ENCODE assay signal across 30 mouse cellular contexts in the genomic region with DNA sequence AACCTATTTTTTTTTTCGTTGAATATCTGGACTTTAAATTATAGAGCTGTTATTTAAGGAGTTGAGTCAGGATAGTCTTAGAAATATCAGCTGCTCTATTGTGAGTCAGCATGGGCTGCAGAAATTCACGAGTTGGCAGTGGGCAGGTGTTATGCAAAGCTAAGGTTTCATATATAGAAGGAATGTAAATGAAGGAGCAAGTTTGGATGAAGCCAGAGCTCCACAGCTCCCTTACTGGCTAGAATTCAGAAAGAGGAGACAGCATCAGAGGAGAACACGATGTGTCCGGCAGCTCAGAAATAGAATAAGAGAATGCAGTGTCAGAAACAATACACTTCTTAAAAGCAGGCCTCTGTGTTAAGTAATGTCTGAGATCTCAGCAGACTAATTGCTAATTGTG.
A peak's percentile ranks its signal among the peaks of the same experiment; 100 is the strongest.
DNase-seq lines count a peak whose midpoint lies in the region; ATAC-seq and TF ChIP-seq lines count a peak whose summit lies in the region.
"Had no signal": no experiment of that assay in that cellular context is flagged by ENCODE, and none has a peak within 500 bp of the region (broad histone marks: within the 10 kb centered on the region; RNA-seq: fewer than 3 reads in every experiment).

No protein-coding gene starts in this region.

- H3K36me3 ChIP-seq in intestine, postnatal 0 days (ENCODE audit: control insufficient read depth, insufficient read depth) = no peaks in the 10 kb centered on the region
- H3K36me3 ChIP-seq: embryonic facial prominence, embryonic 13.5 days; forebrain, embryonic 12.5 days; G1E; heart, embryonic 13.5 days; limb, embryonic 10.5 days; midbrain, embryonic 15.5 days; neural tube, embryonic 12.5 days had no signal

- ATAC-seq in intestine, postnatal 0 days = no peak
- ATAC-seq: inflammation-experienced regulatory T-cells, adult 6 months; midbrain, embryonic 15.5 days had no signal

- no peaks in the 10 kb centered on the region for H3K27me3 ChIP-seq in intestine, postnatal 0 days (replicated peaks; ENCODE audit: control insufficient read depth, insufficient read depth, low read length)
- H3K27me3 ChIP-seq: CH12.LX; embryonic facial prominence, embryonic 13.5 days; heart, embryonic 13.5 days; midbrain, embryonic 15.5 days; neural tube, embryonic 12.5 days had no signal

- peak; percentile 62 for DNase-seq in left cerebral cortex, adult 11 months (ENCODE audit: low spot score)
- no peak for DNase-seq in left cerebral cortex, postnatal 4 days
- DNase-seq in frontal cortex, postnatal 36 days (ENCODE audit: low spot score in 2 of 2) = peak; percentile 55 to 89
- DNase-seq in left cerebral cortex, postnatal 36 days (ENCODE audit: low spot score in 2 of 2) = peak; percentile 59 to 60
- DNase-seq in telencephalon, adult 2 months (ENCODE audit: low read depth, low spot score) = peak; percentile 92
- DNase-seq in heart, postnatal 14 days = no peak
- DNase-seq in liver = no peak
- DNase-seq: adrenal gland, adult 8-10 months; cerebellum, adult 2 months; cerebellum, postnatal 25 days; embryo, embryonic 11 days; gastrocnemius, postnatal 25 days; heart, adult 18-20 months; kidney, adult 2 months; retina, postnatal 1 day; thymus, postnatal 25 days had no signal

- 74% methylated on average over 4 of the region's 4 CpGs for WGBS in intestine, postnatal 0 days

- H3K4me1 ChIP-seq in intestine, postnatal 0 days (replicated peaks; ENCODE audit: control insufficient read depth, insufficient read depth, low read length) = no peaks in the 10 kb centered on the region
- H3K4me1 ChIP-seq: embryonic facial prominence, embryonic 13.5 days; forebrain, embryonic 12.5 days; heart, embryonic 13.5 days; limb, embryonic 10.5 days; midbrain, embryonic 15.5 days; neural tube, embryonic 12.5 days had no signal

- H3K9ac ChIP-seq in intestine, postnatal 0 days (ENCODE audit: low read depth, low read length) = no peak overlapping the region
- H3K9ac ChIP-seq: embryonic facial prominence, embryonic 13.5 days; forebrain, embryonic 12.5 days; heart, embryonic 13.5 days; hindbrain, embryonic 14.5 days; midbrain, embryonic 15.5 days; neural tube, embryonic 12.5 days had no signal

- no peak for TF ChIP-seq CTCF in intestine, postnatal 0 days (IDR thresholded peaks at IDR 0.05; ENCODE audit: low read depth)

- H3K4me3 ChIP-seq in intestine, postnatal 0 days (ENCODE audit: low read depth, low read length) = no peak overlapping the region
- H3K4me3 ChIP-seq: embryonic facial prominence, embryonic 13.5 days; erythroblast, embryonic 14.5 days; forebrain, embryonic 12.5 days; heart, embryonic 13.5 days; limb, embryonic 10.5 days; midbrain, embryonic 15.5 days; neural tube, embryonic 12.5 days had no signal

- H3K4me2 ChIP-seq in intestine, postnatal 0 days (replicated peaks; ENCODE audit: low read depth) = no peak overlapping the region
- H3K4me2 ChIP-seq: embryonic facial prominence, embryonic 13.5 days; forebrain, embryonic 12.5 days; heart, embryonic 13.5 days; hindbrain, embryonic 14.5 days; midbrain, embryonic 15.5 days; neural tube, embryonic 12.5 days had no signal

- intact Hi-C loops in left cerebral cortex, postnatal 4 days (cut with DNase I) = loop anchor here (10.0 kb wide), 1 partner anchor 1202 kb away; no protein-coding TSS in a partner anchor
- intact Hi-C loops in left cerebral cortex, postnatal 36 days (cut with DNase I) = loop anchor here (5.0 to 10.0 kb wide), 2 partner anchors 610 to 1192 kb away; partner anchors contain the start of gene Spry2
- intact Hi-C loops in heart, postnatal 14 days (cut with DNase I) = loop anchor here (10.0 kb wide), 2 partner anchors 1112 to 1192 kb away; no protein-coding TSS in a partner anchor

- no peak overlapping the region for H3K27ac ChIP-seq in intestine, postnatal 0 days (ENCODE audit: low read depth, low read length)
- H3K27ac ChIP-seq: embryonic facial prominence, embryonic 13.5 days; forebrain, embryonic 12.5 days; heart, embryonic 13.5 days; hindbrain, embryonic 14.5 days; kidney, postnatal 0 days; limb, embryonic 10.5 days; macrophage; midbrain, embryonic 15.5 days; neural tube, embryonic 12.5 days had no signal

- H3K9me3 ChIP-seq in intestine, postnatal 0 days (ENCODE audit: control insufficient read depth) = no peaks in the 10 kb centered on the region
- H3K9me3 ChIP-seq: embryonic facial prominence, embryonic 13.5 days; forebrain, embryonic 12.5 days; heart, embryonic 13.5 days; limb, embryonic 10.5 days; midbrain, embryonic 15.5 days; neural tube, embryonic 12.5 days had no signal

Comparison
In these comparisons a context has a peak if more than half of its experiments do, and no peak if none do; other contexts are left out.
1. DNase-seq: peak in left cerebral cortex, adult 11 months (single experiment), frontal cortex, postnatal 36 days (2 of 2), left cerebral cortex, postnatal 36 days (2 of 2) and telencephalon, adult 2 months (single experiment); none in left cerebral cortex, postnatal 4 days (single experiment), heart, postnatal 14 days (0 of 2) and liver (single experiment).